Mouse (Mus musculus) myocyte (in vitro differentiated cells): ENCODE results near the gene Mbnl1. TPM values are rescaled to one million over a fixed set of nuclear protein-coding genes. Genes with fewer than 3 reads are reported as not detected.
A peak's percentile ranks its signal among the peaks of the same experiment; 100 is the strongest.

Experiments used
- H3K27me3 ChIP-seq: one replicate; pipeline ENCODE4 v1.6.1; 2011; ENCODE audit not compliant: control insufficient read depth, insufficient read depth, insufficient read length
- H3K36me3 ChIP-seq: one replicate; pipeline ENCODE4 v1.6.1; 2011; ENCODE audit not compliant: control insufficient read depth, insufficient read depth
- H3K4me2 ChIP-seq: one replicate; pipeline ENCODE4 v1.6.1; 2011; ENCODE audit warnings: low read depth, control low read depth
- H3K4me3 ChIP-seq: one replicate; pipeline ENCODE4 v1.5.1; 2011; ENCODE audit warnings: mild to moderate bottlenecking, control low read depth, moderate library complexity
- H3K79me2 ChIP-seq: one replicate; pipeline ENCODE4 v1.6.1; 2011; ENCODE audit not compliant: control insufficient read depth, insufficient read depth
- H3ac ChIP-seq: one replicate; pipeline ENCODE4 v1.6.1; 2011; ENCODE audit not compliant: control insufficient read depth, insufficient read length
- CEBPB ChIP-seq: IDR thresholded peaks from 2 replicates; pipeline ENCODE4 v1.6.1; 2011; ENCODE audit warnings: mild to moderate bottlenecking, moderate library complexity; ENCODE audit not compliant: poor library complexity, insufficient read depth, severe bottlenecking
- E2F4 ChIP-seq: IDR thresholded peaks from one replicate; pipeline ENCODE4 v1.6.1; 2011; ENCODE audit warnings: mild to moderate bottlenecking, control low read depth, moderate library complexity; ENCODE audit not compliant: insufficient read depth
- MAX ChIP-seq: IDR thresholded peaks from one replicate; pipeline ENCODE4 v1.6.1; 2011; ENCODE audit warnings: low read depth, mild to moderate bottlenecking, control low read depth
- MYOD1 ChIP-seq, 3 experiments: IDR thresholded peaks; one replicate each; pipeline ENCODE4 v1.6.1; 2011; ENCODE audit warnings: control low read depth in 2 of 3, low read depth in 2 of 3, mild to moderate bottlenecking in 2 of 3, moderate library complexity in 1 of 3; ENCODE audit not compliant: insufficient read length in 2 of 3, control insufficient read depth in 1 of 3
- MYOG ChIP-seq, 3 experiments: IDR thresholded peaks; one replicate each; pipeline ENCODE4 v1.6.1; 2011; ENCODE audit warnings: control low read depth in 2 of 3, low read depth in 2 of 3, mild to moderate bottlenecking in 2 of 3; ENCODE audit not compliant: insufficient read length in 2 of 3, control insufficient read depth in 1 of 3, insufficient read depth in 1 of 3
- POLR2A ChIP-seq: IDR thresholded peaks from one replicate; pipeline ENCODE4 v1.6.1; 2011; ENCODE audit warnings: low read depth, mild to moderate bottlenecking, control low read depth, moderate library complexity; ENCODE audit not compliant: insufficient read length
- POLR2AphosphoS2 ChIP-seq: IDR thresholded peaks from one replicate; pipeline ENCODE4 v1.6.1; 2011; ENCODE audit warnings: low read depth, control low read depth; ENCODE audit not compliant: insufficient read length
- REST ChIP-seq: IDR thresholded peaks from one replicate; pipeline ENCODE4 v1.6.1; 2011; ENCODE audit warnings: mild to moderate bottlenecking, control low read depth, moderate library complexity; ENCODE audit not compliant: insufficient read depth, insufficient read length
- SRF ChIP-seq: IDR thresholded peaks from one replicate; pipeline ENCODE4 v1.6.1; 2011; ENCODE audit warnings: low read depth; ENCODE audit not compliant: control insufficient read depth, insufficient read length
- TCF12 ChIP-seq: IDR thresholded peaks from one replicate; pipeline ENCODE4 v1.6.1; 2011; ENCODE audit warnings: mild to moderate bottlenecking, control low read depth; ENCODE audit not compliant: poor library complexity, insufficient read depth, severe bottlenecking
- TCF3 ChIP-seq: IDR thresholded peaks from one replicate; pipeline ENCODE4 v1.6.1; 2011; ENCODE audit warnings: low read depth, control low read depth; ENCODE audit not compliant: insufficient read length
- USF1 ChIP-seq: IDR thresholded peaks from one replicate; pipeline ENCODE4 v1.6.1; 2011; ENCODE audit warnings: low read depth, mild to moderate bottlenecking, control low read depth, moderate library complexity
- polyA plus RNA-seq: library from polyadenylated mRNA; unstranded; fragments of >200 nt; fragmentation: generic; extraction: Trizol; gene quantifications from one replicate; pipeline ENCODE4 v1.2.1, GENCODE M21; 2012; ENCODE audit warnings: missing spikeins

Mbnl1 gene
- polyA plus RNA-seq, 1 experiment = 24.7 TPM

- no peak overlapping the region for H3ac ChIP-seq
- H3K27me3 ChIP-seq = no peaks in the 10 kb centered on the region
- H3K79me2 ChIP-seq = peaks cover 23% of the 10 kb centered on the region
- no peak overlapping the region for H3K4me3 ChIP-seq
- no peaks in the 10 kb centered on the region for H3K36me3 ChIP-seq
- H3K4me2 ChIP-seq = peak overlapping the region; percentile 81
- TF ChIP-seq USF1 = no peak
- no peak for TF ChIP-seq MYOG (IDR thresholded peaks at IDR 0.05; ENCODE audit: control insufficient read depth in 1 of 3, insufficient read depth in 1 of 3, insufficient read length in 2 of 3, low read depth in 2 of 3)
- TF ChIP-seq MAX = no peak
- TF ChIP-seq TCF12 = no peak
- TF ChIP-seq MYOD1 (IDR thresholded peaks at IDR 0.05; ENCODE audit: control insufficient read depth in 1 of 3, insufficient read length in 2 of 3, low read depth in 2 of 3) = no peak
- no peak for TF ChIP-seq SRF
- no peak for TF ChIP-seq REST
- TF ChIP-seq E2F4 = no peak
- no peak for TF ChIP-seq POLR2AphosphoS2
Observed at GRCm38 (mm10) chr3:60499157-60499578, 26.5 kb downstream of the Mbnl1 start.

DNA sequence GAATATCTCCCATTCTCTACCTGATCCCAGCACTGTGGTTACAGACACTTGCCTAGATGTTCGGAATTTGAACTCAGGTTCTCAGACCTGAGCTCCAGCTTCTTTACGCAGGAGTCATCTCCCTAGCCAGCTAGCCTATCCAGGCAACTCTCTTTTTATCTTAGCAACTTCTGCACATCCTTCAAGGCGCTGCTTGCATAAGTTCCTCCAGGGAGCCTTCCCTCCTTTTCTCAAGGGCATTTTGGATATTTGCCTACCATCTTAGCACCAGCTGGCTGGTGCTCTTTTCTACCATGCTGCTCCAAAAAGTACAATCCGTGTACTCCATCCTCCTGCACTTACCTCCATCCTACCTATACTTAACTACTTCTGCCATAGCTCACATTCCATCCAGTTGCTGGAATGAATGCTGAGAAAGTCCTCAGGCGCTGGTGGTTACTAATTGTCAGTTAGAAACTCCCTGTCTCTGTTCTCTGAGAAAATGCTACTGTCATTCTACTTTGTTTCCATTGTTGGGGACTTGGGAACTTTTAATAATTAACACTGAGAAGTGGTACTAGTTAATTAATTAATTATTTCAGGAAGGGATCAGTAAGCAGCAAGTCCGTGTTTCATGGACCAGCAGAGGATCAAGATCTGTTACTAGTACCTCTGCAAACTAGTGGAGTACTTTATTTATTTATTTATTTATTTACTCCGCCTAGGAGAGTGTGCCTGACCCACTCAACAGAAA is 27.3 kb downstream of the Mbnl1 start:
- Histone ChIP-seq H3K4me2 (peak overlapping the region; percentile 81), H3K27me3 (no peaks in the 10 kb centered on the region)
- TF ChIP-seq POLR2A = no peak
- TF ChIP-seq POLR2AphosphoS2 = no peak
- TF ChIP-seq TCF3 = no peak
- TF ChIP-seq CEBPB = no peak

GRCm38 (mm10) chr3:60500571-60501527 is 28.2 kb downstream of the Mbnl1 start:
- Histone ChIP-seq H3K4me3 (peak overlapping the region; percentile 43), H3ac (peak overlapping the region; percentile 65), H3K36me3 (no peaks in the 10 kb centered on the region), H3K79me2 (peaks cover 40% of the 10 kb centered on the region), H3K4me2 (peak overlapping the region; percentile 81), H3K27me3 (no peaks in the 10 kb centered on the region)
- no peak for TF ChIP-seq MYOG (IDR thresholded peaks at IDR 0.05; ENCODE audit: control insufficient read depth in 1 of 3, insufficient read depth in 1 of 3, insufficient read length in 2 of 3, low read depth in 2 of 3)
- TF ChIP-seq POLR2AphosphoS2 = peak; percentile 88
- peak; percentile 82 for TF ChIP-seq POLR2A
- no peak for TF ChIP-seq E2F4

More for the DNA sequence above, 27.3 kb downstream of the Mbnl1 start:
- Histone ChIP-seq H3K4me3 (peak overlapping the region; percentile 43), H3ac (peak overlapping the region; percentile 65), H3K36me3 (no peaks in the 10 kb centered on the region), H3K79me2 (peaks cover 31% of the 10 kb centered on the region)

- Histone ChIP-seq H3ac (peak overlapping the region; percentile 65), H3K79me2 (peaks cover 48% of the 10 kb centered on the region), H3K4me3 (peak overlapping the region; percentile 43), H3K36me3 (no peaks in the 10 kb centered on the region), H3K27me3 (no peaks in the 10 kb centered on the region), H3K4me2 (peak overlapping the region; percentile 81)
- TF ChIP-seq TCF12 = no peak
- TF ChIP-seq MYOG (IDR thresholded peaks at IDR 0.05; ENCODE audit: control insufficient read depth in 1 of 3, insufficient read depth in 1 of 3, insufficient read length in 2 of 3, low read depth in 2 of 3) = no peak
- peak; percentile 8 for TF ChIP-seq POLR2AphosphoS2
- TF ChIP-seq MAX = no peak
- no peak for TF ChIP-seq REST
- peak in 1 of 3 experiments; percentile 31 for TF ChIP-seq MYOD1 (IDR thresholded peaks at IDR 0.05; ENCODE audit: control insufficient read depth in 1 of 3, insufficient read length in 2 of 3, low read depth in 2 of 3)
- TF ChIP-seq USF1 = no peak
- no peak for TF ChIP-seq E2F4
- peak; percentile 40 for TF ChIP-seq POLR2A
- TF ChIP-seq TCF3 = no peak
- TF ChIP-seq SRF = peak; percentile 99
- no peak for TF ChIP-seq CEBPB
Observed at GRCm38 (mm10) chr3:60501561-60502151, 29.0 kb downstream of the Mbnl1 start.
